Mouse (Mus musculus) cortical plate, adult 2 months (tissue): Measurements from ENCODE around the gene Rbsn. TPM values are rescaled to one million over a fixed set of nuclear protein-coding genes. Genes with fewer than 3 reads are reported as not detected.

Experiments used
- H3K27ac ChIP-seq: fragments of 200-500 bp; 2 replicates; pipeline ENCODE4 v1.5.1; 2012; ENCODE audit warnings: low read length, control low read depth, inconsistent platforms; ENCODE audit not compliant: insufficient read depth
- H3K4me1 ChIP-seq: fragments of 200-500 bp; 2 replicates; pipeline ENCODE4 v1.6.1; 2011; ENCODE audit warnings: low read length; ENCODE audit not compliant: control insufficient read depth, insufficient read depth
- H3K4me3 ChIP-seq: fragments of 200-500 bp; 2 replicates; pipeline ENCODE4 v1.5.1; 2011; ENCODE audit warnings: mild to moderate bottlenecking, low read length, control low read depth; ENCODE audit not compliant: insufficient read depth
- CTCF ChIP-seq: fragments of 200-500 bp; IDR thresholded peaks from 2 replicates; pipeline ENCODE4 v1.5.1; 2011; ENCODE audit warnings: mild to moderate bottlenecking, control low read depth, low read length; ENCODE audit not compliant: insufficient read depth; ENCODE audit errors: extremely low read depth
- POLR2A ChIP-seq: fragments of 200-500 bp; IDR thresholded peaks from 2 replicates; pipeline ENCODE4 v1.6.1; 2011; ENCODE audit warnings: mild to moderate bottlenecking, low read length, control low read depth; ENCODE audit not compliant: insufficient read depth; ENCODE audit errors: extremely low read depth
- polyA plus RNA-seq: library from polyadenylated mRNA; depleted of rRNA; stranded (reverse); fragments of >200 nt; gene quantifications from 2 replicates; pipeline ENCODE4 v1.2.3, GENCODE M21; 2012

Rbsn gene
- polyA plus RNA-seq, 1 experiment = 23.8 TPM

- Histone ChIP-seq H3K4me1 (no peaks in the 10 kb centered on the region), H3K27ac (no peak overlapping the region), H3K4me3 (no peak overlapping the region)
- TF ChIP-seq CTCF (no peak), POLR2A (no peak)
Observed at GRCm38 (mm10) chr6:92231762-92232161, 17.0 kb upstream of the Rbsn start.

- Histone ChIP-seq H3K27ac (no peak overlapping the region), H3K4me1 (no peaks in the 10 kb centered on the region), H3K4me3 (no peak overlapping the region)
- TF ChIP-seq POLR2A (no peak), CTCF (no peak)
Observed at GRCm38 (mm10) chr6:92231356-92231755, 16.6 kb upstream of the Rbsn start.

GRCm38 (mm10) chr6:92229586-92229985 lies 14.9 kb upstream of the Rbsn start:
- no peaks in the 10 kb centered on the region for H3K4me1 ChIP-seq
- H3K27ac ChIP-seq = no peak overlapping the region
- TF ChIP-seq CTCF (no peak), POLR2A (no peak)
- no peak overlapping the region for H3K4me3 ChIP-seq

GRCm38 (mm10) chr6:92229103-92229502 lies 14.4 kb upstream of the Rbsn start:
- no peak for TF ChIP-seq CTCF
- TF ChIP-seq POLR2A = no peak
- no peaks in the 10 kb centered on the region for H3K4me1 ChIP-seq

GRCm38 (mm10) chr6:92224981-92225380 lies 10.3 kb upstream of the Rbsn start:
- Histone ChIP-seq H3K27ac (no peak overlapping the region), H3K4me1 (no peaks in the 10 kb centered on the region), H3K4me3 (no peak overlapping the region)
- no peak for TF ChIP-seq CTCF
- TF ChIP-seq POLR2A = no peak

More at GRCm38 (mm10) chr6:92229103-92229502, 14.4 kb upstream of the Rbsn start:
- no peak overlapping the region for H3K4me3 ChIP-seq
- no peak overlapping the region for H3K27ac ChIP-seq

GRCm38 (mm10) chr6:92222021-92222420 lies 7.3 kb upstream of the Rbsn start:
- TF ChIP-seq CTCF (no peak), POLR2A (no peak)
- no peaks in the 10 kb centered on the region for H3K4me1 ChIP-seq
- no peak overlapping the region for H3K4me3 ChIP-seq
- no peak overlapping the region for H3K27ac ChIP-seq

- no peak for TF ChIP-seq CTCF
- no peak for TF ChIP-seq POLR2A
- H3K27ac ChIP-seq = no peak overlapping the region
- H3K4me1 ChIP-seq = no peaks in the 10 kb centered on the region
- no peak overlapping the region for H3K4me3 ChIP-seq
Observed at GRCm38 (mm10) chr6:92221604-92222003, 6.9 kb upstream of the Rbsn start.

- no peak overlapping the region for H3K4me3 ChIP-seq
- no peaks in the 10 kb centered on the region for H3K4me1 ChIP-seq
- TF ChIP-seq CTCF (peak; percentile 75), POLR2A (no peak)
- H3K27ac ChIP-seq = no peak overlapping the region
Observed at GRCm38 (mm10) chr6:92219445-92219844, 4.7 kb upstream of the Rbsn start.

- no peak; the same call in 1 of the 2 replicates for TF ChIP-seq POLR2A
- TF ChIP-seq CTCF = no peak
- Histone ChIP-seq H3K4me1 (no peaks in the 10 kb centered on the region; the same call in 1 of the 2 replicates), H3K27ac (peak overlapping the region; percentile 87)
Observed at GRCm38 (mm10) chr6:92214055-92214772, 511 bp downstream of the Rbsn start.

GRCm38 (mm10) chr6:92199414-92199813 lies 15.3 kb downstream of the Rbsn start:
- Histone ChIP-seq H3K4me1 (no peaks in the 10 kb centered on the region), H3K4me3 (no peak overlapping the region), H3K27ac (no peak overlapping the region)
- TF ChIP-seq POLR2A (no peak), CTCF (no peak)

More at GRCm38 (mm10) chr6:92214055-92214772, 511 bp downstream of the Rbsn start:
- H3K4me3 ChIP-seq = peak overlapping the region; percentile 93

GRCm38 (mm10) chr6:92184178-92184577 lies 30.5 kb downstream of the Rbsn start:
- Histone ChIP-seq H3K27ac (no peak overlapping the region), H3K4me1 (peaks cover 3% of the 10 kb centered on the region; the same call in 1 of the 2 replicates)
- TF ChIP-seq CTCF (0 out of 2 replicates have a peak, but pooled peaks have one; percentile 6), POLR2A (no peak)

More at GRCm38 (mm10) chr6:92184178-92184577, 30.5 kb downstream of the Rbsn start:
- peak overlapping the region; percentile 86 for H3K4me3 ChIP-seq
